Mouse (Mus musculus): ENCODE results near the gene Birc2.

DNA sequence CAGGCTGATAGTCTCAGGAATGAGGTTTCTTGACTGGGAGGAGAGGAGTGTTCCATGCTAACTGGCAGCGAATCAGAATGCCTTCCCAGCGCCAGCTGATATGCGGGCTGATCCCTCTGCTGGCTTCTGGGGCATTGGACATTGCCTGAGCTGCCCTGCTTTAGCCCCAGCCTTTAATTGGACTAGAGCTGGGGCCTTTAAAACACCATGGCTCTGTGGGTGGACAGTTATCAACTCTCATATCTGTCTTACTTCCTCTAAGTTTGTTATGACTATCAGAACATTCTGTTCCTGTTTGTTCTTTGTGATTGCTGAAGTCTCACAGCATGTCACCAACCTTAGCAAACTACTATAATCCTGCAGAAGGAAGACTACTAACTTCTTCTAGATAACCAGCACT lies 31.1 kb upstream of the Birc2 start:
- TF ChIP-seq EP300 (IDR thresholded peaks at IDR 0.05; ENCODE audit: low read depth in 1 of 2, low read length in 2 of 2) (peak; percentile 83 to 89), ZMIZ1 (IDR thresholded peaks at IDR 0.05; ENCODE audit: low read depth, low read length) (no peak), POLR2A (IDR thresholded peaks at IDR 0.05; ENCODE audit: control insufficient read depth in 1 of 2, insufficient read depth in 1 of 2, low read depth in 1 of 2, low read length in 2 of 2, poor library complexity in 1 of 2) (no peak), RAD21 (IDR thresholded peaks at IDR 0.05; ENCODE audit: low read depth, low read length) (no peak), TCF12 (IDR thresholded peaks at IDR 0.05; ENCODE audit: low read depth, low read length) (0 out of 2 replicates have a peak, but pooled peaks have one; percentile 60), HCFC1 (IDR thresholded peaks at IDR 0.05; ENCODE audit: low read depth, low read length) (no peak), GABPA (IDR thresholded peaks at IDR 0.05; ENCODE audit: low read depth, low read length) (no peak), CTCF (IDR thresholded peaks at IDR 0.05 in 2 of 3, conservative IDR thresholded peaks at IDR 0.05 in 1 of 3; ENCODE audit: control insufficient read depth in 1 of 3, insufficient read depth in 1 of 3, low read depth in 2 of 3, low read length in 3 of 3, poor library complexity in 1 of 3, severe bottlenecking in 1 of 3) (no peak), MAFK (IDR thresholded peaks at IDR 0.05; ENCODE audit: borderline replicate concordance, low read depth, low read length) (no peak), ZC3H11A (IDR thresholded peaks at IDR 0.05; ENCODE audit: low read depth, low read length) (no peak), MAX (IDR thresholded peaks at IDR 0.05; ENCODE audit: low read length) (no peak), E2F4 (IDR thresholded peaks at IDR 0.05; ENCODE audit: borderline replicate concordance, low read depth, low read length) (no peak), UBTF (IDR thresholded peaks at IDR 0.05; ENCODE audit: borderline replicate concordance, insufficient read depth, low read depth, low read length) (no peak)
